Mouse (Mus musculus) NIH3T3 (cell line): Measurements from ENCODE around the gene Lrrc8b.
A peak's percentile ranks its signal among the peaks of the same experiment; 100 is the strongest.

Experiments
- DNase-seq: peaks from one replicate; pipeline ENCODE4 v3.0.0-alpha.2; 2012; ENCODE audit warnings: low read depth

Lrrc8b gene

DNA sequence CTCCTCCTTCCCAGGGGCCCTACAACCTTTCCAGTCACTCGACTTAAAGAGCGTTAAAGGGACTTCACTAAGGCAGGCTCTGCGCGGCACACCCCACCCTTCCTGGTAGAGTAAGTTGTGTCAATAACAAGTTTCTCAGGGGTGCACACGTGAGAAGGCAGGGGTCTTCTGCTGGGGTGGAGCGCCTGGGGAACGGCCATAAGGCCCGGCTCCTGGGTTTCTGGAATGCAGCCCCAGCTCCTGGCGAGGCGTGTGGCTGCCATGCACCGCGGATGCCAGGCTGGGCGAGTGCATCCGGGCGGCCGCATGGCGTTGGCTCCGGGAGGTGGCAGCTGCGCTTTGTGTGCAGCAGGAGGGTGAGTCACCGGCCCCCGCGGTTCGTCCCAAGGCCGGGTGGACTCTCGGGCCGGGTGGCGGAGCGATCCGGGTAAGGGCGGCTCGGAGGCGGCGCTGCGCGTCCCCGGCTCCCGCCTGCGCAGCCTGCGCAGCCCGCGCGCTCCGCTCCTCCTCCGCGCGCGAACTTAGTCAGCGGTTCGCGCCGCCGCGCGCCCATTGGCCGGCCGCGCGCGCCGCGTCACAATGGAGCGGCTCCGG, at the start of gene Lrrc8b:
Gene Lrrc8b (plus strand): TSS at position 578 of the 594 bp plus-strand sequence.
- peak; percentile 94 for DNase-seq

DNA sequence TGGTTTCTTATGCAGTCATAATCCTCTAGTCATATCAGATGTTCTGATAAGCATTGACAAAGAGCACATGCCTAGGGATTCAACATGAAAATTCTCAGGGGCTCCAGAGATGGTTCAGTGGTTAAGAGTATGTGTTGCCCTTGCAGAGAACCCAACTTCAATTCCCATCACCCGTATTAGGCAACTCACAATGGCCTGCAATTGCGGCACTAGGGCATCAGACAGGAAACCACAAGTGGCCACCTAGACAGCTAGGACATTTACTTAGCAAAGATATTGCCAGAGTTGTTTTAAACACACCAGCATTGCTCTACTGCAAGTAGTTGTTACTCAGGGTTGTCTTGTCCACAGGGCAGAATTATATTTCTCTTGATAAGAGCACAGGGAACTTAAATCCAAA, 34.1 kb upstream of the Lrrc8b start:
- DNase-seq, result no peak

DNA sequence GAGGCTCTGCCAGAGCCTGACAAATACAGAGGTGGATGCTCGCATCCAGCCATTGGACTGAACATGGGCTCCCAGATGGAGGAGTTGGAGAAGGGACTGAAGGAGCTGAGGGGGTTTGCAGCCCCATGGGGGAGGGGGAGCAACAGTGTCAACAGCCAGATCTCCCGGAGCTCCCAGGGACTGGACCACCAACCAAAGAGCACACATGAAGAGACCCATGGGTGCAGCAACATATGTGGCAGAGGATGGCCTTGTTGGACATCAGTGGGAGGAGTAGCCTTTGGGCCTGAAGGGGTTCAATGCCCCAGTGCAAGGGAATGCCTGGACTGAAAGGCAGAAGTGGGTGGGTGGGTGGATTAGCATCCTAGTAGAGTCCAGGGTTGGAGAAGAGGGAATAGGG, 25.2 kb upstream of the Lrrc8b start:
- DNase-seq, result no peak

DNA sequence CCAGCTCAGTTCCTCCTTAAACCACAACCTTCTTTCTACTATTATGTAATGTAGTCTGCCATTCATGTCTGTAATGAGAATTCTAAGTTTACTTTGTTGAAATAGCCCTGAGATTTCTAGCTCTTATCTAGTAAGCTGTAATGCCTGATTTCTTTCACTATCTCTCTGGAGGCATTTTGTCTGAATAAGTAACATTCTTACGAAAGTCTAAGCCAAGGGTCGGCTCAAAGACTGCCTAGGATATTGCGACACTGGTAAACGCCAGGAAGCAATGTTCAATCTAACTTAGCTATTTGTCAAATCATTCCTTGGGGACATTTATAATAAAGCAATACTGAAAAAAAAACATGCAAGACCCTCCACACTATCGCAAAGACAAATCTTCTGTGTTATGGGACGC, 21.8 kb upstream of the Lrrc8b start:
- DNase-seq, result no peak

DNA sequence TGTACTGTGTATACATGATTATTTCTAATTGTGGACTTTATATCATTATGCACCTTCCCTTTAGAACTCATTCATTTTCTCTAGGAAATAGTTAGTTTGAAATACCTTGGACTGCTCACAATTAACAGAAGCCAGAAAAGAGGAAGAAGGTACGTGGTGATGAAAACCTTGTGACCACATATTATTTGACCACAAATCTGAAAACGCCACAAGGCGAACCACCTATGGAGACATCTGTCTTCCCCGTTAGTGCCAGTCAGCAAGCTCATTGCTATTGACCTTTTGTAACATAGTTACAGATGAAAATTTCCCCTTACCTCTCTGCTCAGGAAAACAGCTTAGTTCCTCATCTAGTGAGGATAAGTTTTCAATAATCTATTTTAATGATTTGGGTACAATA, 20.4 kb upstream of the Lrrc8b start:
- no peak for DNase-seq

DNA sequence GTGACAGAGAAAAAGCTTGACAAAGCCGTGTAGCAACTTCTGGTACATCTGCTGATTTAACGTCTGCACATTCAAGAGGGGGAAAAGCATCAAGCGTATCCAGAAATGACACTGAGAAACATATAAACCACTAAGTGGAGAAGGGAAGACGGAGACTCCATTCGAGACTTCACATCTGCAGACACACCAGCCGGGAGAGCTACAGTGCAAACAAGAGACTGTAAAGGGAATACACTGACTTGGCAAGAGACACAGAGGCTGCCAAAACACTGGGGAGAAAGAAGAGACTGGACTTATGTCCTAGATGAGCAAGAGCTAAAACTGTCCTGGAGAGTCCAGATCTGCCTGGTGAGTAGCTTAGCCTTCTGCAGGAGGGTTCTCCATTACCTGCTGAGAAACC, 16.6 kb upstream of the Lrrc8b start:
- no peak for DNase-seq

DNA sequence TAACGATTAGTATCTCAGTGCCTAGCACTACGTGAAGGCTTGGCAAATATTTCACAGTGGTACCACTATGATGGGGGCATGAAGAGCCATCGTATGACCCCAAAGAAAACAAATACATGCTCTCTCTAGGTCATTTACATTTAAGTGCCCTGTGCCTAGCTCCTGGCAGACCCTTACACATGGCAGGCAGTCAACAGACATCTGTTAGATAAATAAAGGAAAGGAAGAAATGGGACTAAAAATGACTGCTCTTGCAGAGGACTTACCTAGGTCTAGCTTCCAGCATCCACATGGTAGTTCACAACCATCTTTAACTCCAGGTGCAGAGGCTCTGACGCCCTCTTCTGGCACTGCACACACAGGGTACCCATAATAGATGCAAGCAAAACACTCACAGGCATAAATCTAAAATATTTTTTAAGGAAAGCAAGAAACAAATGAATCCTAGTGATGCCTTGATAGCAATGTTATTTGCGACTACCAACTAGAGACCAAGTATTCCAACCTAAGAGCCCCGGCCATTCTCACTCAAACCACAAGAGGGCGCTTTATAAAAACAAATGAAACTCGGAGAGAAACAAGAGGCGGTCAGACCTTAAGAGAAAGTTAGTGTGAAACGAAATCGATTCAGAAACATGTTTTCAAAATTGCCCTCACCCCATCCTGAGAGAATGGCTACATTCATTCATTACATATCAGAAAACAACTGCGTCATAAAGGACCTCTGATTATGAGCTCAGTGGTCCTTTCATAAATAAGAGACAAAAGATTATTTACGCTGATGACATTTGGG, 15.7 kb upstream of the Lrrc8b start:
- DNase-seq, result peak; percentile 88

DNA sequence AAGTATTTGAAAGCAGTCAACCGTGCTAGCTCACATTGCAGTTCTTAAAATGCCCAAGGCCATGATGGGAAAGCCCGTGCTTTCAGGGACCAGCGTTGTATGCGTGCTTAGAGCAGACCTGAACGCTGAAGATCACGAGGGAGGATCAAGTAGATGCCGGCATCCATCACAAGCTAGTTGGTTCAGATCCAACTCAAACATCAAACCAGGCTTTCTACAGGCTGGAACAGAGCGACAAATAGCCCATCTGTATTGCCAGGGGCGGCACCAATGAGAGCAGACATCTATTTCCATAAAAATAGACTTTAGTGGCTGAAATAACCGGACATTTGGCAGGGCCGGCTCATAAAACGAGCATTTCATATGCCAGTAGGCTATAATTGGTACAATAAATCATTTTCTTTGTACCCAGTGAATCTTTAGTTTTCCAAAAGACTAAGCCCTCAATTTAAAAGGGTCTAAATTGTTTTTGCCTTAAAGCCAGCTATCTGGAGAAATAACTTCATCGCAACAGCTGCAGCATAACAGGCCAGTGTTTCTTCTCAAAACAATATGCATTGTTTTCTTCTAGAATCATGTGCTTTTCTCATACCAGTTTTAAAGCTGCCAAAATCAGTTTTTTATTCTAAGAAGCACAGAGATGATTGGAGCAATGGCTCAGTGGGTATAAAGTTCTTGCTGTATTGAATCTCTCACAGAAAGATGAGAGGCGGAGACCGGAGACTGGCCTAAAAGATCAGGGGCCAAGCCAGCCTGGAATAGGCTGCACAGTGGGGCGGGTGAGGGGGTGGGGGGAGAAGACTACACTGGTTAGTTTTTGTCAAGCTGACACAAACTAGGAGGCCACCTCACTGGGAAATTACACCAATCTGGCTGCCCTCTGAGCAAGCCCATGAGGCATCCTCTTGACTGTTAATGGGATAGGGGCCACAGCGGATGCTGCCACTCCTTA, 14.9 kb upstream of the Lrrc8b start:
- DNase-seq, result peak; percentile 40

DNA sequence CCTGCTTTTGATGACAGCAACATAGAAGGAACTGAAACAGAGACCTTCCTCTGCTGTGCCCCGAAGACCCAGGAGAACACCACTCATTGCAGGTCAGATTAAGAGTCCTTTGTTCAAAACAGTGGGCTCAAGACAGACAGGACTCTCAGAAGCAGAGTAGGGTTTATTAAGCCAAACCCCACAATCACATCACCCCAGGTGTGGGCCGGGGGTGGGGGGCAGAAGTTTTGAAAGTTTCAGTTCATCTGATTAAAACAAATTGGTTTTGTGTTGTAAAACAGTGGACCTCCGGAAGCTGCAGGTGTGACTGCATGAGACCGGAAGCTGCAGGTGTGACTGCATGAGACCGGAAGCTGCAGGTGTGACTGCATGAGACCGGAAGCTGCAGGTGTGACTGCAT, 14.0 kb upstream of the Lrrc8b start:
- DNase-seq, result no peak

DNA sequence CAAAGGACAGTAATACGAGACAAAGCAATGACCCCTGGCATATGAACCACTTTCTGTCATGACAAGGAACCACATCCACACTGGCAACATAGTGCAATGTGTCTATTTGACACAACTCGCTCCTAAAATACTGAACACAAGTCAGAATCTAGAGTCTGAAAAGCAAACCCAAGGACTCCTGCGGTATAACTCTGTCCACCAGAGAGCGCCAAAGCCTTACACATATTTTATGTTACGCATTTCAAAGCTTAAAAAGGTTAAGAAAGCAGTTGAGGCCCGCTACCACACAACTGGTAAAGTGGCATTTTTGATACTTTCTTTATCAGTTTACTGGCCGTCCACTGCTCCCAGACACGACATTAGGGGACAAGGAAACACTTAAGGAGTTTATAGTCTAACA, 10.6 kb upstream of the Lrrc8b start:
- peak; percentile 82 for DNase-seq

DNA sequence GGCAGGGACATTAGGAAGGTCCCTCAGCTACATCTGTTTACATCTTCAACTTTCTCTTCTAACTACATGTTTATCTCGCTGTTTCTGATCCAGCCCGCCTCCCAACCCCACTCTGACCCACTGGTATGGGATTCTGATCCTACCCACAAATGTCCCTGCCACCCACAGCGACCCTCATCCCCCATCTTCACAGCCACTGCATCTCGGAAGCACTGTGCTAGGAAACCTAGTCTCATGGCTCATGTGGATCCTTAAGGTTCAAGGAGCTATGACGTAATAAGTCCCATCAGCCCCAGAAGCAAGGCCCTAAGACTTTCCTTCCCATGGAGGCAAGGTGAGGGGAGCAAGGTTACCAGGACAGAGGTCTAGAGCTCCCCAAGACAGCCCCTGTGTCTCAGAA, 7.9 kb upstream of the Lrrc8b start:
- DNase-seq, result no peak

DNA sequence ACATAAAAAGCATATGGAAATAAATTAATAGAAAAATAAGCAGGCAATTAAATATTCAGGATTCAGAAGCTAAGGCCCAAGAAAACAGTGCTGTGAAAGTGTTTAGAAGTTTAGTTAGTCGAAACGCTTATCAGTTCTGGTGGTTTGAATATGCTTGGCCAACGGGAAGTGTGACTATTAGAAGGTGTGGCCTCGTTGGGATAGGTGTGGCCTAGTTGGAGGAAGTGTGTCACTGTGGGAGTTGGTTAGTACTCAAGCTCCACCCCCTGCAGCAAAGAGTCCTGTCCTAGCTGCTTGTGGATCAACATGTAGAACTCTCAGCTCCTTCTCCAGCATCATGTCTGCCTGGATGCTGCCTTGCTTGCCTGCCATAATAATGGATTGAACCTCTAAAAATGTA, 6.5 kb upstream of the Lrrc8b start:
- peak; percentile 16 for DNase-seq

DNA sequence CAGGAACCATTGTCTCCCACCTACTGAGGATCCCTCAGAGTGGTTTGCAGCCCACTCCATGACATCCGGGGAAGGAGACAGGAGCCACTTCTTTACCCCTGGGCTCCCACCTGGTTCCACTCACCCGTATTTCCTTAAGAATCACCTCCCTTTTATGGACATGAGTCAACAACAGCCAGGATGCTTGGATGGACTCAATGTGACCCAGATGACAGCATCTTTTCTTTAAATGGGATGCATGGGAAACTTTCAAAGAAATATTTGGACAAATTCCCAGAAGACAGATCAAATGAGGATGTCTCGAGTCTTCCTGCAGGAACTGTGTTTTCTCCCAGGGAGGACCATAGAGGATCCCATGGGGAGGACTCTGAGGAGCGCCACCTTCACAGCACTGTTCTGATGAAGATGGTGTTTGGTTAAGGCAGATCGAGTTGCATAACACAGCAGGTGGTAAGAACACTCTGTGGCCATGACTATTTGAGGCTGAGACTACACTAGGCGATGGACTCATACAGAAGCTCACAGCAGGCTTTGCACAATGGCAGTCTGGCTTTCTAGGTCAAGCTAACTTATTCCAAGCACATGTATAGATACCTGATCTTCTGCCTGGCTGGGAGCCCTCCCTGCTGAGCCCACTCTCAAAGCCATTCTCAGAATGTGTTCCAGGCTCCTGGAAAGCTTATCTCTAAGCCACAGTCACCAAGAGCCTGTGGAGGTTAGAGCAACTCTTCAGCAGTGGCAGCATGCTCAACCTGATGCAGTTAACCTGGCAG, 4.9 kb upstream of the Lrrc8b start:
- DNase-seq, result no peak

DNA sequence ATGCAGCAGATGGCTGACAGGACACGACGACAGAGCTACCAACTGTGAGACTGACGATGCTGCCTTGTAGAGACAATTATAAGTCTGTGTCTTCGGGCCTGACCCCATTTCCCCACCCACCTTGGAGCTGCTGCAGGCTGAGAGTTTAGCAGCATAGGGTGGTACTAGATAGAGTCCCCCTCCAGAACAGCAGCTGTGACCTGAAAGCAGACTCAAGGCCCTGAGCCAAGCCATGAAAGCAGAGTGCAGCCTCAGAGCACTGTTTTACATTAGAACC, 4.3 kb upstream of the Lrrc8b start:
- DNase-seq, result no peak

DNA sequence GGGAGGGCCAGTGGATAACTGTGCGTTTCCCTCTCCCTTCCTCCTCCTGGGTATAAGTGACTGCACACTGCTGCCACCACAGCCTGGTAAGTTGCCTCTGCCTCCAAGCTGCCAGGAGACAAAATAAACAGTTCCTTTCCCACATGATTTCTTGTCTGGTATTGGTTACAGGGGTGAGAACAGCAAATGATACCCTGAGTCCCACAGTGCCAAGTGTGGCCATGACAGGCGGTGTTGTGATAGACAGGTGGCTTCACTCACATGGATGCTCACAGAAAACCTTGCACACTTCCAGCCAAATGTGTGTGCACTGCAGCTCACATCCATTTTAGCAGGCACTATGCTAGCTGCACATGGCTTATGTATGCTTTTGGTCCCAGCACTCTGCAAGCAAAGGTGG, 3.8 kb upstream of the Lrrc8b start:
- DNase-seq, result no peak

DNA sequence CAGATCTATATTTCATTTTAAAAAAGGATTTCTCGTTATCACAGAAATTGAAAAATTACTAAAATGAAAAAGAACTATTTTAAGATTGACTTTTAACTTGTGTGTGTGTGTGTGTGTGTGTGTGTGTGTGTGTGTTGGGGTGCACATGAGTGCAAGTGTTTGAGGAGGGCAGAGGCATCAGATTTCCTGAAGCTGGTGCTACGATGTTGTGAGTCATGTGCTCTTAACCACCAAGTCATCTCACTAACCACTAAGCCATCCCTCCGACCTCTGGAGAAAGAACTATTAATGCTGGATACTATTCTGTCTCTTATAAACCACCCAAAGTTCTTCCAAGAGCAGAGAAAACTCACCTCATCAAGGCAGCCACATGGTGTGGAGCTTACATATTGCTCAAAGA, 2.9 kb upstream of the Lrrc8b start:
- peak; percentile 40 for DNase-seq

DNA sequence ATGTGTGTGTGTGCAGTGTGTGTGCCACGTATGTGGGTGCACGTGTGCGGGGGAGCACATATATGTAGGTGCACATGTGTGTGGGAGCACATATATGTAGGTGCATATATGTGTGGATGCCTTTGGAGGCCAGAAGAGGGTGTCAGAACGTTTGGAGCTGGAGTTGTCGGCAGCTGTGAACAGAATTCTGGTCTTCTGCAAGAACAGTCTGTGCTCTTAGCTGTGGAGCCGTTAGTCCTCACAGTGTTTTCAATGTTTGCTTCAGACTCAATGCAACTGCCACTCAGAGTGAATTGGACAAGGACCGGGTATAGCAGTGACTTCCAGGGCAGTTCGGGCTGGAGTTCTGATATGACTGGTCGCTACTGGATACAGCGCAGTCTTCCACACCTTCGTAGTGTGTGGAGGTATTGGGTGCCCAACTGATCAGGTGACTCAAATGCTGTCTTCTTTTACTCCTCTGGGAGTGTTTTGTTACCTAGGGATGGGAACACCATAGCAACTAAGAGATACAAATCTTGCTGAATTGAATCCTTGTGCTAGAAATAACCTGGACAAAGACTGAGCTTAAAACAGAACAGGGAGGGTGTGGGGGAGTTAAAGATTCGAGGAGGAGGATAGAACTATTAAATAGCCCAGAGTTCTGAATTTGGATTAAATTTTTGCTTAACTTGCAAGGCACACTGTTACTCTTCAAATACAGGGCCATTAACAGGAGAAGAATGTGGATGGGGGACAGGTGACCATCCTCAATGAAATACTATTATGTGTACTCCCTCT, 1.0 kb upstream of the Lrrc8b start:
- DNase-seq, result peak; percentile 15

DNA sequence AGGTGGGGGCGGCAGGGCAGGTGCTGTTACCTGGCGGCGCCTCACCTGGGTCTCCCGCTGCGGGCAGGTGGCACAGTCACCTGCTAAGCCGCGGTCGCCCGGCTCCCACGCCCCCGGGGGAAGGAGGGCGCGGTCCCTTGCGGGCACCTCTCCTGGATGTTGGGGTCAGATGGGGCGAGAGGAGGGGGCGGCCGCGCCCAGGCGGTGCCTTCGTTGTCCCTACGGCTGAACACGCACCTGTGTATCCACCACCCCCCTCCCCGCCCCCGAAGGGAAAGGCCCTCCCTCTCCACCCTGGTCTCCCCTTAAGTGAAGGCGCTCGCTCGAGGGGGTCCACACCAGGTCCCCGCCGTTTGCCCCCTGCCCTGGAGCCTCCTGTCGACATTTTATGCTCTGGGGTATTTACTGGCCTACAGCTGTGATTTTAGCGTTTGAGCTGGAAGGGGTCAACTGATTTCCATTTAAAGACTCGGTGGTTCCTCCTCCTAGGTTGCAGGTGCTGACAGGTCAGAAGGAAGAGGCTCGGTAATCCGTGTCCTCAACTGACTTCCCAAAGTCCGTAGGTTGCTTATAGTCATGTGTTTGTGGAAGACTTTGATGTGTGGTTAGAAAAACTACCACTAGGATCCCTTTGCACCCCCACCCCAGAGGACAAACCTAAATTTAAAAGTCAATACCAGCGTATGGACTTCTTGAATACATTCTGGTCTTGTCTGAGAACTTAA, 538 bp downstream of the Lrrc8b start:
- DNase-seq, result no peak

DNA sequence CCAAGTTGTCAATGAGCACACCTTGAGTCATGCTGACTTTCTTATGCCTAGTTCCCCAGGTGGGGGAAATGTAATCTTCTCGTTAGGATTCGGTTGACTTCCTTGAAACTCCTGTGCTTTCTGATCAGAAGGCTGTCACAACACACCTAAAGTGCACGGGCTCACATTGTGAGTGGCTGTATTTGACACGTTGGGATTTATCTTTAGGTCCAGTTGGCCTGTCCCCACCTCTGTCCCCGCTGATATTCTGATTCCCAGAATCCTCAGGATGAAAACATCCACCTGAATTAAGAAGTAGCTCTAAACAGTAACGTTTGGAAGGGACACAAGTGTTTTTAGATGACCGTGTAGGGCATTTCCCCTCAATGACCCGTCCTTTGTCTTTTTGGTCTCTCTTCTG, 1.6 kb downstream of the Lrrc8b start:
- no peak for DNase-seq

DNA sequence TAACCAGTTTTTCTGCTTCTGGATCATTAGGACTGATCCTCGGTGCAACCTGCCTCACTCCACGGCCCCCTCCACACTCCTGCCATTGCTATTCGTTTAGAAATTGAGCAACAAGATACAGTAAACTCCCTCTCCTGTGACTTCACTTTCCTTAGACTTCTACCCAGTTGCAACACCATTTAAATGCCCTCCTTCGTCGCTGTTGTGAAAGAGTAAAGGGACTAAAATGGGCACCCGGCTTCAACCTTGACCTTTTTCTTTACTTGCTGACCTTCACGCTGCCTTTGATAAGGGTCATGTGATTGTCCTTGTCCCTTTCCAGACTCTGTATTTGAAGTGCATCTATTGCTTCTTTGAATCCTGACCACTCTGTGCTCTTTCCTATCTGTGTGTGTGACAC, 2.8 kb downstream of the Lrrc8b start:
- DNase-seq, result no peak

DNA sequence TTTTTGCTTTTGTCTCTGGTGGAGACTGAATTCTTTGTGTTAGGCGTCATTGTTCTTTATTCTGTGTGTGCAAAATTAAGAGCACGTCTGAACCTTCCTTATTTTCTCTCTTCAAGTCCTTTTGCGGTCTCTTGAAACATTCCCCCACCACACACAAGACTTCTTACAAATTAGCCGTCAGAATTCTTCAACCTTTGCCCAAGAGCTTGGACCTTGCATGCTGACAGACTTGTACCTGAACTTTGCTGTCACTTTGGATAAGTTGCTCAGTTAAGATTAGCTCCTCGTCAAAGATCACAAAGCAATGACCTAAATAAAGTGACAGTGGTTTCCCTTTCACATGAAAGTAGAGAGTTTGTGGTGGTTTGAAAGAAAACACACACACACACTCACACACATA, 3.3 kb downstream of the Lrrc8b start:
- no peak for DNase-seq
